Mouse (Mus musculus) leukemia stem cell, adult 10-12 weeks (primary cell): Measurements from ENCODE around the gene Dram2. TPM values are rescaled to one million over a fixed set of nuclear protein-coding genes. Genes with fewer than 3 reads are reported as not detected.

Experiments used
- polyA plus RNA-seq: library from polyadenylated mRNA; stranded (reverse); fragments of >175 nt; gene quantifications from 2 replicates; pipeline ENCODE4 v1.2.3, GENCODE M21; 2012; ENCODE audit warnings: low replicate concordance

The Dram2 gene
- 0.15 and 2.9 TPM in 2 replicates for polyA plus RNA-seq

DNA sequence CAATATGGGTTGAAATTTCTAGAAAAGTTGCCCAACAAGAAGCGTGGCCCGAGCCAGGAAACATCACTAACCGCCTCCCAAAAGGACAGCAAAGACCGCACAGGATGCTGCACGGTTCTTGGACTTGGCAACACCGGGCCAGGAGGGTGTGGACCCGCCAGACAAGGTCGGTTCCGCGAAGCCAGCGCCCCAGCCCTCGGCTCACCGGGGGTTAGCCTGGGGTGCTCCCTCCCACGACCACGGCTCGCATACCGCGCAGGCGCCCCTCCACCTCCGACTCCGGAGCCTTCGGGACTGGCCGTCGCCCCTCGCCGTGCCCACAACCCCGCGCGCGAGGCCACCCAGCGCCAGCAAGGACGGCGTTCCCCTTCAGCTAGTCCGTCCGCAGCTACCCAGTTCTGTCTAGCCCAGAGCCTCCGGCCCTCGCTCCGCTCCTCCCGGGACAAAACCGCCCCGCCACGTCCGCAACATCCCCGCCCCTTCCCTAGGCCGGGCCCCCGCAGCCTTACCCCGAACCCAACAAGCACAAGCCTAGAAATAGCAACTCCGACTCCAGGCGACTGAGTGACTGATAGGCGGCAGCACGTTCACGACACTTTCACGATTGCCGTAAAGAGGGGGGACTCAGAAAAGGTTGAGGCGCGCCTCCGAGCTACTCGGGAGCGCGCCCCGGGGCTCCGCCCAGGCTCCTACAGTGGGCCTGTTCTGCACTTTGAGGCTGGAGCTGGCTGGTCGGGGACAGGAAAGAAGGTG lies at the start of gene Dram2, which contains the start of gene Cept1:
Dram2 (plus strand) TSS at position 628 of the 753 bp plus-strand sequence.
Cept1 (minus strand) TSS at position 632 of the 753 bp plus-strand sequence.

Other genes starting within 250 kb of the Dram2 start
- gene Chil6, start 141.6 kb upstream of the Dram2 start, polyA plus RNA-seq = not detected in 2 replicates
- 1.4 and 2.7 TPM in 2 replicates for gene Dennd2d, start 65.4 kb upstream of the Dram2 start, polyA plus RNA-seq
- gene Cept1, start within 50 bp of the Dram2 start, polyA plus RNA-seq = 2.2 and 5.2 TPM in 2 replicates
- gene Lrif1, start 137.2 kb downstream of the Dram2 start, polyA plus RNA-seq = 4.5 and 10.5 TPM in 2 replicates
- 0.16 and 4.1 TPM in 2 replicates for gene Cd53, start 242.4 kb downstream of the Dram2 start, polyA plus RNA-seq